Mouse (Mus musculus) effector memory CD4-positive, alpha-beta T cell, adult 5 months (primary cell): Measurements from ENCODE around the gene Vmn1r232. TPM values are rescaled to one million over a fixed set of nuclear protein-coding genes. Genes with fewer than 3 reads are reported as not detected.

ENCODE experiments used
- polyA plus RNA-seq: library from polyadenylated mRNA; unstranded; fragments of 100-300 nt; shearing (Covaris generic); gene quantifications from one replicate; pipeline ENCODE4 v1.2.1, GENCODE M21; 2017

Gene Vmn1r232
- polyA plus RNA-seq, result not detected

DNA sequence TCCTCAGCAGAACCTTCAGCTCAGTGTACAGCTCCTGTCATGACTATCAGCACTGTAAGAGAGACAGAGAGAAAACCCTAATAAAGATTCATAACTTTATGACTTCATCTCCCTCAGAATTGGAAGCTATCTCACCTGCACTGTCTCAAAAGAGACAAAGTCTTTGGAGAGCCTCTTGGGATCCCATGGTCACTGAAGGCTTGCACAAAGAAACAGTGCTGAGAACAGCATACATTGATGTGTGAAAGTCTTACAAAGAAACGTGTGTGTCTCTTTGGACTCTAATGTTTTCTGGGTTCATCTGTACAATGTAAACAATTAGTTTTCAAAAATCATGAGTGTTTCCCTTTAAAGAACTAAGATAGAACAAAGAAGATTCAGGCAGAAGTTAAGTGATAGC, at the start of gene Vmn1r232:
Gene Vmn1r232 (minus strand): TSS at position 101 of the 400 bp plus-strand sequence.

GRCm38 (mm10) chr17:20944985-20945891, 25.7 kb upstream of the Vmn1r232 start, which contains the start of gene Ppp2r1a:
Gene Ppp2r1a, plus strand, starts transcription at chr17:20945311.

DNA sequence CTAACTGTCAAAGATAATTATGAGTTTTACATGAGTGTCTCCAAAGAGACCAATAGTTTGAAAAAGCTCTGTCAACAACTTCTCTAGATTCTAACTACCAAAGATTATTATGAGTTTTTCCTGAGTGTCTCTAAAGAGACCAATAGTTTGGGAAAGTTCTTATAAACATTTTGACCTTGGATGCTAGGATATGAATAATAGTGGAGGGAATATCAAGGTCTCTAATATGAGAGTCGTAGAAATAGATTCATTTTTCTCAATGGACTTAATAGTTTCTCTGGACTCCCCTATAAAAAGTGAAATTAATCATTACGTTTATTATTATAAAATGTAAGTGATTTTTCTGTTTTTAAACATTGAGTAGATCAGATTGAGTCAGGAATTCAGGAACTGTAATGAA, 14.5 kb downstream of the Vmn1r232 start, which contains the start of gene Vmn1r231:
Gene Vmn1r231 (minus strand): TSS at position 101 of the 400 bp plus-strand sequence.

Other genes with a start within 250 kb of the Vmn1r232 start
- gene Vmn1r226, start 236.9 kb downstream of the Vmn1r232 start, polyA plus RNA-seq, result not detected
- gene Vmn1r227, start 189.9 kb downstream of the Vmn1r232 start, polyA plus RNA-seq, result not detected
- not detected for gene Vmn1r228, start 133.6 kb downstream of the Vmn1r232 start, polyA plus RNA-seq
- gene Vmn1r229, start 108.2 kb downstream of the Vmn1r232 start, polyA plus RNA-seq, result 0.04 TPM
- not detected for gene Vmn1r230, start 79.3 kb downstream of the Vmn1r232 start, polyA plus RNA-seq
- gene Vmn1r231, start 14.6 kb downstream of the Vmn1r232 start, polyA plus RNA-seq, result not detected
- gene Ppp2r1a, start 25.6 kb upstream of the Vmn1r232 start, polyA plus RNA-seq, result 288 TPM
- 0.16 TPM for gene Vmn1r233, start 76.8 kb upstream of the Vmn1r232 start, polyA plus RNA-seq
- 7.5 TPM for gene Zfp160, start 89.2 kb upstream of the Vmn1r232 start, polyA plus RNA-seq